ENCODE assay signal across 8 mouse cellular contexts in genomic region chr15:7934105-7934504, GRCm38 (mm10).
DNase-seq lines count a peak whose midpoint lies in the region; ATAC-seq and TF ChIP-seq lines count a peak whose summit lies in the region.

No protein-coding gene starts in this region.

- WGBS in lung, postnatal 0 days, result 17% methylated on average over 16 of the region's 16 CpGs

- no peaks in the 10 kb centered on the region for H3K36me3 ChIP-seq in lung, postnatal 0 days (ENCODE audit: insufficient read depth, low read length)

- H3K9ac ChIP-seq in lung, postnatal 0 days (replicated peaks; ENCODE audit: low read depth), result no peak overlapping the region

- TF ChIP-seq POLR2A in brain, embryonic 14.5 days (IDR thresholded peaks at IDR 0.05; ENCODE audit: borderline replicate concordance, extremely low read depth, insufficient read depth, insufficient read length, poor library complexity, severe bottlenecking), result no peak

- no peak overlapping the region for H3K27ac ChIP-seq in lung, postnatal 0 days (ENCODE audit: low read length)

- no peaks in the 10 kb centered on the region for H3K9me3 ChIP-seq in lung, postnatal 0 days (ENCODE audit: low read length)

- DNase-seq in kidney, adult 18-20 months, result peak; percentile 4
- DNase-seq in kidney, adult 8-10 months, result no peak
- peak; percentile 25 for DNase-seq in brain, embryonic 14.5 days (ENCODE audit: low read depth)
- peak; percentile 40 to 54 for DNase-seq in heart, postnatal 10 days
- peak; percentile 35 for DNase-seq in lung, postnatal 0 days (ENCODE audit: low spot score)
- no peak for DNase-seq in layer of hippocampus, postnatal 25 days (ENCODE audit: extremely low spot score in 1 of 2, low spot score in 1 of 2)
- DNase-seq in cerebellum, adult 18-20 months, result no peak
- DNase-seq in spleen, adult 18-20 months, result no peak

- intact Hi-C loops in heart, postnatal 10 days (cut with DNase I), result no loop called here

- no peaks in the 10 kb centered on the region for H3K27me3 ChIP-seq in lung, postnatal 0 days (replicated peaks; ENCODE audit: insufficient read depth, low read length)

- no peak overlapping the region for H3K4me3 ChIP-seq in lung, postnatal 0 days (ENCODE audit: low read depth, low read length)

- no peaks in the 10 kb centered on the region; the same call in 1 of the 2 replicates for H3K4me1 ChIP-seq in lung, postnatal 0 days (ENCODE audit: insufficient read depth, low read depth, low read length)

- TF ChIP-seq EP300 in lung, postnatal 0 days (IDR thresholded peaks at IDR 0.05), result no peak

- no peak for TF ChIP-seq CTCF in brain, embryonic 14.5 days (IDR thresholded peaks at IDR 0.05; ENCODE audit: borderline replicate concordance, extremely low read depth, insufficient read depth, insufficient read length)
- TF ChIP-seq CTCF in lung, postnatal 0 days (IDR thresholded peaks at IDR 0.05), result no peak

- peak; percentile 27 for ATAC-seq in lung, postnatal 0 days

- H3K4me2 ChIP-seq in lung, postnatal 0 days (replicated peaks; ENCODE audit: low read depth, low read length), result peak overlapping the region; percentile 43

Comparison
In these comparisons a context has a peak if more than half of its experiments do, and no peak if none do; other contexts are left out.
1. DNase-seq: peak in kidney, adult 18-20 months (single experiment), brain, embryonic 14.5 days (single experiment), heart, postnatal 10 days (2 of 2) and lung, postnatal 0 days (single experiment); none in kidney, adult 8-10 months (0 of 2), layer of hippocampus, postnatal 25 days (0 of 2), cerebellum, adult 18-20 months (0 of 2) and spleen, adult 18-20 months (0 of 2).